Mouse (Mus musculus): ENCODE results near the gene Hist1h2bh.

The Hist1h2bh gene

GRCm38 (mm10) chr13:23529480-23530165, 13.6 kb downstream of the Hist1h2bh start:
- no peak for DNase-seq

DNA sequence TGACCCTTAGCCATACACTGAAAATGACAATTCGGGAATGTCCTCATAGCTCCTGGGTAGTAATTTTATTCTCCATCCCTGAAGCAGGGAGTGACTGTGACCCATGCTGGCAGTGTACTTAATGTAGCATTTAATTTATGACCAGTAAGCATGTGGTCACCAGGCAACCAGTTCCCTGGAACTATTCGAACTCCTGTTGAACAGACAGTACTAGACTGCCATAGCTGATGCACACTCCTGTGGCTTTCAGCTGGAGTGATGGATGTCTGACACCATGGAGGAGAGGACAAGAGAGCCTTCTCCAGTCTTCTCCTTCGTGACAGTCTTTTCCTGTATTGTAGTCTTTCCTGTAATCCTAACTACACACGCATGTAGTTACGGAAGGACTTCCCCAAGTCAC, 14.2 kb downstream of the Hist1h2bh start:
- peak; percentile 29 for DNase-seq

DNA sequence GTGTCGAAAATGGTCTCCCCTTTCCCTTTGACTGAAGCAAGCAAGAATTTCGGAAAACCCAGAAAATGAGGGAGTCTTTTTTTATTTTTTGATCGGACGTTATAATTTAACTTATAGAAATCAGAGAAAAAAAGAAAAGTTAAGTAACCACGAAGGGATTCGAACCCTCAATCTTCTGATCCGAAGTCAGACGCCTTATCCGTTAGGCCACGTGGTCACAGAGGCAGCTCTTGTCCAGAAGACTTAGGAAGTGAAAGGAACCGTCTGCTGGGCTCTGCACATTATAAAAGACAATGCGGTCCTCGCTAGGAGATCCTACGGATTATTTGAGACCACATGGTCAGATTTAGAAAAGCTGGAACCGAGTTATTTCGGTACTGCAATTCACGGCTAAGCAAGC, 16.9 kb downstream of the Hist1h2bh start:
- peak; percentile 93 for DNase-seq

- no peak for DNase-seq
These were observed 17.3 kb downstream of the Hist1h2bh start for GRCm38 (mm10) chr13:23525901-23526300.

- DNase-seq, result peak; percentile 65
These were observed 18.5 kb downstream of the Hist1h2bh start for GRCm38 (mm10) chr13:23524654-23525053.

DNA sequence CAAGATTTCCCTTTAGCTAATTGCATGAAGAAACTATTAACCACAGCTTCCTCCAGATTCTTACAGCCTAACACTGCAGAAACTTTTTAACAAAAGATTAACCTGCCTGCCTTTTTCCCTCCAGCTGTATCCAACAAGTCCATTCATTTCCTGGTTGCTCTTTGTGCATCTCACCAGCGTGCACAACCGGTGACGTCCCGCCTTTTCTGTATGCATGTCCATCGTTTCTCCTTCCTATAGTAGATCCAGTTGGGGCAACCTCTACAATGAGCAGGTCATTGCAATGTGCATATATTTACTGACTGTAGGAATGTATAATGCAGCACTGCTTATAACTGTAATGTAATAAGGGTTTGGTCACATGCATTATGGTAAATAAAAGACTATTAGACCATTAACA, 19.2 kb downstream of the Hist1h2bh start:
- no peak for DNase-seq

DNA sequence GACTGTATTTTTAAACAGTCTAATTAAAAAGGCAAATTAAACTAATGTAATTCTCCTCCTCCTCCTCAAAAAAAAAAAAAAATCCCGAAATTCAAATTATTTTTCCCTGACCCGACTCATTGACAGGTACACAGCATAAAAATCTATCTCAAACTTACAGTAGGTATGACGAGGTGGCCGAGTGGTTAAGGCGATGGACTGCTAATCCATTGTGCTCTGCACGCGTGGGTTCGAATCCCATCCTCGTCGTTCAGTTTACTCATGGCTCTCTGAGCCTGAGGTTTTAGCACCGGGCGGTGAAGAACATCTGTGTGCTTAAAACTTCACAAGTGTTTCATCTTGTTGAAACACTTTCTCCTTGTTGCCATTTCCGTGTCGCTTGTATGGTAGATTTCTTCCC, 21.5 kb downstream of the Hist1h2bh start:
- DNase-seq, result peak; percentile 82

DNA sequence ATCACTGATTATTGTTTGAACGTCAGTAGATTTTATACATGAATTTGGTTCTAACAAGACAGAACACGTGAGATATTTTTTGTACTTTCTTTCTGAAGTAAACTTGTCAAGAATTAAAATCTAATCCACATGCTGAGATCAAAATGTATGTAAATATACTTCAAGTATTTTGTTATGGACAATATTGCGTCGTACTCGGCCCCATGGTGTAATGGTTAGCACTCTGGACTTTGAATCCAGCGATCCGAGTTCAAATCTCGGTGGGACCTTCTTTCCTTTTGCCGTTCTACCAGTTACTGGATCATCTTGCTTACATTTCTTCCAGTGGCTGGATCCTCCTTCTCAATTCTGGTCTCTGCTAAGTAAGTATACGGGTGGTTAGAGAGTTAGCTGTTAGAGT, 23.8 kb downstream of the Hist1h2bh start:
- DNase-seq, result peak; percentile 84

GRCm38 (mm10) chr13:23518885-23519284, 24.3 kb downstream of the Hist1h2bh start:
- peak; percentile 86 for DNase-seq

DNA sequence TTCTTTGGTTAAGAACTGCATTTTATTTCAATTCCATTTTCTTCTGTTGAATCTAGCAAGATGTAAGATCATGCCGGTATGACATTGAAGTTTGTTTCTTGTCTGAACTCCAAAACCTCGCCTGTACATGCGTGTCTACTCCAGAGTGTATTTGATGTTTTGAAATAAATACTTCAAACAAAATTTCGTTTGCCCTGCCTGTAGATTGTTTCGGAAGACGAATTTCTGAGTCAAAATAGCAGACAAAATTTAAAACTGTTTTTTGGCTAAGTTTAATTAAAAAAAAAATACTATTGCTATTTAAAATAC, 24.9 kb downstream of the Hist1h2bh start:
- DNase-seq, result no peak

DNA sequence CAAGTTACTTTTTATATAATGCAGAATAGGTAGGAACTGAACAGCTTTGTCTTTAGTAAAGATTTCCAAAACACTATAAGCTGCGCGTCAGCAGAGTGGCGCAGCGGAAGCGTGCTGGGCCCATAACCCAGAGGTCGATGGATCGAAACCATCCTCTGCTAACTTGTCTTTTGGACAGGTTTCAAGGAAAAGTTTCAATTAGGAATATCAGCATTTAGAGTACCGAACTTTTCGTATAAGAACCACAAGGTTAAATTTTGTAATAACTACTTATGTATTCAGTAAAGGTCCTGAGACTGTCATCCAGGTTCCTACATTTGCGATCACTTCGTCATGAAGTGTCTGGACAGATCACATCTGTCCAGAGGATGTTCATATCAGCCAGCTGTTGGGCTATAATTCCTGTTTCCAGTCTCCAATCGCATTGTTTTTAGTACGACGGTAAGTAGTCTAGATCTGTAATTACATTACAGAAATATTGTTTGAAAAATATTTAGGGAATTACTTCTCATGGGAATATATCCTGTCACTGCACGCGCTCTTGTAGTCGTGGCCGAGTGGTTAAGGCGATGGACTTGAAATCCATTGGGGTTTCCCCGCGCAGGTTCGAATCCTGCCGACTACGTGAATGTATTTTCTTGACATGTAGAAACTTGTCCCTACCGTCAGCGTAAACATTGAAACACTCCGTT, 25.4 kb downstream of the Hist1h2bh start:
- peak; percentile 92 for DNase-seq

DNA sequence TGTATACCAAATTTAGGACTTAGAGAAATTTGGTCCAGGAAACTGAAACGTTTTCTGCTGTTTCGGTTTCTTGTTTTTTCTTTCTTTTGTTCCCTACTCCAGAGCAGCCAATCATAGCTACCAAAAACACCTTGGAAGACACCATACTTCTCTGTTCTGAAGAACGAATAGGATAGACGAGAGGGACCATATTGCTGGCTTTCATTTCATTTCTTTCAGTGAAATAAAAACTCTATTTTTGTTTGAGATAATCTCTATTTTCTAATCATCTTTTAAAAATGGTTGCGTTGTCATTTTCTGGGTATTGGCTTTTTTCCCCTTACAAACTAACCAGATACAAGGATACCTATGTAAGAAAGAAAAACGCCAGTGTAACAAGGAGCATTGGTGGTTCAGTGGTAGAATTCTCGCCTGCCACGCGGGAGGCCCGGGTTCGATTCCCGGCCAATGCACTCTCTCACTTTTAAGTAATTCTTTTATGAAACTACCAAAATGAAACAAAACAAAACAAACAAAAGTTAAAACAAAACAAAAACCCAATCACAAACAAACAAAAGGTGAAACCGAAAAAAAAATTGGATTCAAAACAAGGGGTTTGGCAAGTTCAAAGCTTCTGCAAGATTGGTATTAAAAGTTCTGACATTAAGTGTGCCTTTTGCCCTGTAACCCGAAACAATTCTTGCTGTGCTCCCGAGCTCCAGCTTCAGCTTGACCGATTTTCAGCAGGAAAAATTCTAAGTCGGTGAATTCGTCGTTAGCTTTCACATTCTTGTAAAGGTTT, 26.2 kb downstream of the Hist1h2bh start:
- DNase-seq, result peak; percentile 87

- DNase-seq, result no peak
These were observed 27.2 kb downstream of the Hist1h2bh start for GRCm38 (mm10) chr13:23515826-23516620.

DNA sequence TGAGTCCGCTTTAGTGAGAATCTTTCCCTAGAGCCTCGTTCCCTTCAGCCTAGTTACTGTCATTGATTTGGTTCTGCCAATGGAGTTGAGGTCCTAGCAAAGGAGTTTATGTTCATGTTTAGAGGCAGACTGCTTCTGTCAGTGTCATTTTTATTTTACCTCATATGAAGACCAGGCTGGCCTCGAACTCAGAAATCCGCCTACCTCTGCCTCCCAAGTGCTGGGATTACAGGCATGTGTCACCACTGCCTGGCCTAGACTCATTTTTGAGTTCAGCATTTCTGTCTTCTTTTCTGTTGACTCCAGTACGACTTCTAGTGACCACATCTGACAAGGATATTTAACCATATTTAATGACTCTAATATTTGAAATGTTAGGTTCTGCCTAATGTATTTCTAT, 27.9 kb downstream of the Hist1h2bh start:
- no peak for DNase-seq

DNA sequence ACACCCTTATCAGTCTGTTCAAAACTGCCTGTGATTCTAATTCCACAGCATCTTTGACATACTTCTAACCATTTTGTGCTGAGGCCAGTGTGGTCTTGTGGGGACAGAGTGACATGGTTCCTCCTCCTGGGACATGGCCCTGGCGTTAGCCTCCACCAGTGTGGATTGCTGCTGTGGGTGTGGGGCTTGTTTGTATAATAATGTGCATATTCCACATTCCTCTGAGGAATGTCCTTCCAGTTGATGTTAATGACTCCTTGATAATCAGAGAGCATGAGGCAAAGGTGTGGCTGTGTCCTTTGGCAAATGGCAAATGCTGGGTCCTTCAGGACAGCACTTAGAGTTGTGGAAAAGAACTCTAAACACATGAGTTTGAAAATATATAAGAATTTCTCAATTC, 29.7 kb downstream of the Hist1h2bh start:
- DNase-seq, result no peak

GRCm38 (mm10) chr13:23510127-23510526, 33.1 kb downstream of the Hist1h2bh start:
- no peak for DNase-seq

DNA sequence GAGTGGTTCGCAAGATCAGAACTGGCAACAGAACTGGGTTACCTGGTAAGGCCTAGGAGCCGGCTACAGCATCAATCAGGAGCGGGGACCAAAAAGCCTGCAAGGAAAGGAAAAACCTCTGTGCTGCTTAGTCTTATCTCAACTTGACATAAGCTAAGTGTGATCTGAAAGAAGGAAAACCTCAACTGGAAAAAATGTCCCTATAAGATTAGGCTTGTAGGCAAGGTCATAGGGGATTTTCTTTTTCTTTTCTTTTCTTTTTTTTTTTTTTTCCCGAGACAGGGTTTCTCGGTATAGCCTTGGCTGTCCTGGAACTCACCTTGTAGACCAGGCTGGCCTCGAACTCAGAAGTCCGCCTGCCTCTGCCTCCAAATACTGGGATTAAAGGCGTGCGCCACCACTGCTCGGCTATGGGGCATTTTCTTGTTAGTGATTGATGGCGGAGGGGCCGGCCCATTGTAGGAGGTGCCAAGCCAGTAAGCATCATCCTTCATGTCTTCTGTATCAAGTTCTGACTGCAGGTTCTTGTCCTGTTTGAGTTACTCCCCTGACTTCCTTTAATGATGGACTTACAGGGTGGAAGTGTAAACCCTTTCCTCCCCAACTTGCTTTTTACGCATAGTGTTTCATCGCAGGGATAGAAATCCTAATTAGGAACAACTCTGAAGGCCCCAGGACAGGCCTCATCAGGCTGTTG, 36.2 kb downstream of the Hist1h2bh start:
- DNase-seq, result no peak

DNA sequence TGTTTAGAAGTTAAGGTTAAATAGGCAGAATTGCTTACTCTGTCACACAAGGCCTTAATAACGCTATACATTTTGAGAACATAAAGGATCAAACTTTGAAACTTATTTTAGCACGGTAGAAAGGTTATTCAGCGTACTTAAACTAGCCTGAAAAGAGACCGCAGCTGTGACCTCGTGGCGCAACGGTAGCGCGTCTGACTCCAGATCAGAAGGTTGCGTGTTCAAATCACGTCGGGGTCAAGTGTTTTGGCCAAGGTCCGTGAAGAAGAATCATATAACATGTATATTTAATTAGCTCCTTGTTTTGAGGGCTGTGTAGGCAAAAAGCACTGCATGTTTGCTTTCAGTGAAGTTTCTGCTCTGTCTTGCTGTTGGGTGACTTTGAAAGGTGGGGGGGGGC, 36.8 kb downstream of the Hist1h2bh start:
- DNase-seq, result no peak

- DNase-seq, result no peak
These were observed 37.4 kb downstream of the Hist1h2bh start for GRCm38 (mm10) chr13:23505662-23506345.

DNA sequence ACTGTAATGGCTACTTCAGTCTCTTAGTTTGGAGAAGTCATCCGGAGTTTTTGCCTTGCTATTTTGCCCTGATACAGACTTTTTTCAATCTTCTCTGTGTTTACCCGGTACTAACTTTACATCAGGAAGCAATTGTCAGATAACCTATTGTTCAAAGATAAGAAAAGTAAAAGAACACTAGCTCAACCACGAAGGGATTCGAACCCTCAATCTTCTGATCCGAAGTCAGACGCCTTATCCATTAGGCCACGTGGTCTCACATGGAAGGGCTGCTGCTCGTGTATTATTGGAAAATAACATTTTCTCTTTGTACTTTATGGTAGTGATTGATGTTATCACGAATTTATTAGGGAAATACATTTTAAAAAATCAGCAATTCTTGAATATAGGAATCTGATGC, 39.4 kb downstream of the Hist1h2bh start:
- no peak for DNase-seq

DNA sequence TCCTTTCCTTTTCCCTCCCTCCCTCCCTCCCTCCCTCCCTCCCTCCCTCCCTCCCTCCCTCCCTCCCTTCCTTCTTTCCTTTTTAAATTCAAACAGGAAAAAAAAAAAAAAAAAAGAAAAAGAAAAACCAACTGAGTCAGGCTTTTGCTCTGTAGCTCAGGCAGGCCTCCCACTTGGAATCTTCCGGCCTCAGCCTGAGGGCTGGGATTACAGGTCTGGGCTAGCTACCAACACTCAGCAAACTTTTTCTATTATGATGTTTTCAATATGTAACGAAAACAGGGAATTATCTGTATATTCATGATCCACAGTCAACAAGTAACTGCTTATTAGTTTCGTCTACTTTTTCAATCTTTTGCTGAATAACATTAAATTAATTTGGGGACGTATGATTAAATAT, 40.3 kb downstream of the Hist1h2bh start:
- no peak for DNase-seq

DNA sequence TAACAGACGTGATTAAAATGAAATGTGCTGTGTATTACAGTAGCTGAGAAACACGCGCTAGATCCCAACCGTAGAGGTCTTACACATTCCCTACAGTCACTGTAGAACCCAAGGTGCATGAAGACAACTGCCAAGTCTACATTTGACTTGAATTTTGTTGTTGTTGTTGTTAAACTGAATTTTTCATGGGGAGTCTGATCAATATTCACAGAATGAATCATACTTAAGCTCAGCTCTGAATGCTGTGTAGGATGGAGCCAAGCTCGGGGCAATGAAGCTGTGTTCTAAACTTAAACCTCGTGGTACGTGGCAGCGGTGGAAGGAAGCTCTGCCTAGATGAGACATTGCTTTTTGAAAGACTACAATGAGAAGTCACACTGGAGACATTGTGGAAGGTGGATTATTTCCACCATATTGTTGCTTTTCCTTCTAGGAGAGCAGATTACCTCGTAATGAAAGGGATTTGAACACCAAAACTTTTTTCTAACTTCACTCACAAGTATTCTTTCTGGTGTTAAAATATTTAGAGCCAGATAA, 41.1 kb downstream of the Hist1h2bh start:
- no peak for DNase-seq

All from kidney, postnatal 14 days (tissue).